Mouse (Mus musculus): ENCODE measurements at regions not wholly inside any gene's neighbourhood (a gene's known extent, or its start where the extent isn't known, plus 50 kb on each side); places are given as distances from the start of the nearest gene placed in this dataset.

DNA sequence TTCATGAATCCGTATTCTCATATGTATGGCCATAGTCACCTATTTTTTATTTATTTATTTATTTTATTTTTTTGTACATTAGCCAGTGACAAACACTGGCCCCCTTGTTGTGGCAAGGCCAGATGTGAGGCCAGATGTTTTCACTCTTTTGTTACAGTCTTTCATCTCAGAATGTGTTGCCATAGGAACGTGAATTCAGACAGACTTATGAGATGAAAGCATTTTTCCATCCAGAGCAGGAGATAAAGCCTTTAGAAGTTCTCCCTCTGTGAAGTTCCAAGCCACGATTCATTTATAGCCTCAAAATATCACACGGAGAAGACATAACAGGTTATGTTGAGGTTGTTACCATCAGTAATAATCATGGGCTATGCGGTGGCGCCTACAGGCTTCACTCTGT is 220.9 kb downstream of the Arpp21 start:
- POLR2A ChIA-PET, result no interaction called here
- CTCF ChIA-PET, result no interaction called here

DNA sequence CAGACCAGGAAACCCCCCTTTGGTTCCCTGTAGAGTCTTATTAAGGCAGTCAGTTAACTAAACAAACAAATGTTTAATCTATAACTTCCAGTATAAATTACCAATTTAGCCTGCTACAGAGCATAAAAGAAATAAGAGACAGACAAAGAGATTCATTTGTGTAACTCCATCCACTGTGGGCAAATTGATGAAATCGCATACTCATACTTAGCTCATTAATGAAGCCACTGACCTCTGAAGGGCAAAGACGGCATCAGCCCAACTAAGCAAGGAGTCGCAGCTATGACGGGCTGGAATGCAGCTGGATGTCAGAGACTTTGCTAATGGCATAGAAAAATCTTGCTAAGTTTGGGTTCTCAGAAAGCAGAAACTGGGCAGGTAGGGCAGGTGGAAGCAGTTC is 241.3 kb downstream of the Arpp21 start:
- ChIA-PET CTCF (interaction anchor here in 2 of 4 experiments (0.6 to 0.7 kb wide), 2 partner anchors 379 to 817 kb away, joined by 3 read pairs; no protein-coding TSS in a partner anchor), POLR2A (no interaction called here)

DNA sequence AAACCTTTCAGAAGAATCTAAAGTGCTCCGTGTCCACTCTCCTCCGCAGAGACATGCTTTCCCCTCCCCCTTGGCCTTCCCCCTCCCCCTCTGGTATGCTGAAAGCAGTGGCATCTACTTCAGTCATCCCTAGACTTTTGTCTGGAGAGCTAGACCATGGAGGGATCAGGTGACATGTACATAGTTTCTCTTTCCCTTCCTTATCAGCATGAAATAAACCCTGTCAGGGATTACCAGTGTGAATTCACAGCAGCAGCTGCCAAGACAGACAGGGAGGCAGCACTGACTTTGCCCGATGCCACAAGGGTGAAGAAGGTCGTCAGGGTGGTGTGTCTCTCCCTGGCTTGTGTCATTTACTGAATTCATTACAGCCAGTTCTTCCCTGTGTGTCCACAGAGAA is 241.9 kb downstream of the Arpp21 start:
- POLR2A ChIA-PET, result no interaction called here
- CTCF ChIA-PET, result interaction anchor here in 1 of 4 experiments (0.7 kb wide), 1 partner anchor 818 kb away, joined by 3 read pairs; no protein-coding TSS in a partner anchor

DNA sequence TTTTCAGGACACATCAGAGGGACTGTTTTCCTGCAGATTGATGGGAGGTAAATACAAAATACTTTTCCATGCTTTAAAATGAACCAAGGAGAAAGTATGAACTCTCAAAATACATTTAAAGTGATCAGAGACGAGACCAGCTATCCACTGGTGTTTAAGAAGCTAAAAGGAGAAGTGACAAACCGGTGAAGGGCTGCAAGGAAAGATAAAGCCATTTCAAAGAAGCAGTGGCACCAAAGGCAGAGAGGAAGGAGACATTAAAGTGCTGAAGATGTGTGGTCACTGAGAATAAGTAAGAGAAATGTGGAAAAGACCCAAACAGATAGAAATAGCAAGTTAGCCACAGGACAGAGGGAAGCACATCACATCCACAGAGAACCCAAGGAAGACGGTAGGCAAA is 245.7 kb downstream of the Arpp21 start:
- ChIA-PET CTCF (no interaction called here), POLR2A (no interaction called here)

DNA sequence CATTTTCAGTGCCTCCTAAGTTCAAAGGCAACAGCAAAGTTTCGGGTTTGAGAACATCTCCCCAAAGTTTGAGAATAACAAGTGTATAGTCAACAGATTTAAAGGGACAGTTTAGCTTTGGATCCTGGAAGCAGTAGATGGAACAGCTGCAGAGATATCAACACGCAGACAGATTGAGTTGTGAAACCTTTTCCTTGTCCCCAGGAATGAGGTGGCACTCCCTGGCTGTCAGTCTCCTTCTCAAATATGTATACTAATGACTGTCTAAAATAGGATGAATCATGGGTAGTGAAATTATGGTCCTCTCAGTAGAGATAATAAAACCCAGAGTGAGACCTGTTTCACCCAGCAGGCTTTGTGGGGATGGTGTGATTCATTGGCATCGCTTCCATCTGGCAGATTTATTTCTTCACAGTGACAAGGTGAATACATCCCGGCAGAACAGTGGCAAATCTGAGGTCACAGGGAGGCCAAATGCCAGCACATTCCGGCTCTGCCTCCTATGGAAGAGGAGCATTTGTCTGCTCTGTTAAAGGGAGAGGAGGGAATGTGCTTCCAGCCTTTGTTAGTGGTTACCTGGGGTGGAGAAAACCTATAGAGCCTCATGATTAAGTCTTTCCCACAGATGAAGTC is 272.2 kb downstream of the Arpp21 start:
- ChIA-PET POLR2A (no interaction called here), CTCF (no interaction called here)

DNA sequence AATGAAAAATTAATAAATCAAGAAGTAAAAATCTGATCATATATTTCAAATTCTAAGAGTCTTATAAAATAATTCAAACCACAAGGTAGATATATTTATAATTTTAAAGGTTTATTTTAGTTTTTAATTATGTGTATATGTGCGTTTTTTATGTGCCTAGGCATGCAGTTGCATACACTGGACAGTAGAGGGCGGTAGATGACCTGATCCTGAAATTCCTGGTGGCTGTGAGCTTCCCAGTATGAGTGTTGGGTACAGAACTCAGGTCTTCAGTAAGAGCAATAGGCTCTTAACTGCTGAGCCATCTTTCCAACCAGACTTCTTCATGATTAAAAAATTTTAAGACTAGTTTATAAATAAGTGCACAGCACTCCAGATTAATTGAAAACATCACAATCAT is 267.7 kb upstream of the Stac start:
- CTCF ChIA-PET, result interaction anchor here (0.5 to 1.4 kb wide), 12 partner anchors 13 to 1847 kb away, joined by 3 to 5 read pairs (median 3); no protein-coding TSS in a partner anchor
- POLR2A ChIA-PET, result no interaction called here

DNA sequence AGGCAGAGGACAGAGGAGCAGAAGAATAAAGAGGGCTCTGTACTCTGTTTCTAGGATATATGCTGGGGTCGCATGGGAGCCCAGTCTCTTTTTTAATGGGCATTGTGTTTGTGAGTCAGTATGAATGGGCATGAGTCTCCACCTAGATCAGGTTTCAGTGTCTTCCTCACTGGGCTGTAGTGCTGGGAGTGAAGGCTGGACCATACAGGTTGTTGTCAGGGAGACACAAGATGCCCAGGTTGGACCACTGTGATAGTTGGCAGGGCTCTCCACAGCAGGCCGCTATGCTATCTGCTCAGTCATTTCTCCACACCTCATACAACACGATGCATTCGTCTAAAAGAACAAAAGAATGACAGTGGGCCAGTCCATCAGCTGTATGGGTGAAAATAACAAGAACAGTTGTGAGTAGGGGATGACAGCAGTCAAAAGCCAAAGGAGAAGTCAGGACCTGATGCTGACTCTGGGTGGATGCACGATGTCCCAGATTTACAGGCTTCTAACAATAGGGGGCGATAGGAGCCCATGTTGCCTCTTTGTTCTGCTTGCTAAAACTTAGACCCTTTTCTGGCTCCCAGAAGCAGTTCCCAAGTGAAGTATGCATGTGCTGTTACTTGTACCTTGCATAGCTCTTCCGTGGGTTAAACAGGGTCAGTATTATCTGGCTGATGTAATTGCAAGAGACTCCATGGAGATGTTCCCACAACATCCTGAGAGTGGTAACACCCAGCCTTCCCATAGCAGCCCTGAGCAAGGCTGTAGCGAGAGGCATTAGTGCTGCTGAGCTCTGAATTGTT is 249.3 kb upstream of the Stac start:
- ChIA-PET CTCF (interaction anchor here in 1 of 4 experiments (0.6 to 1.2 kb wide), 2 partner anchors 18 to 360 kb away, joined by 3 read pairs; no protein-coding TSS in a partner anchor), POLR2A (no interaction called here)

DNA sequence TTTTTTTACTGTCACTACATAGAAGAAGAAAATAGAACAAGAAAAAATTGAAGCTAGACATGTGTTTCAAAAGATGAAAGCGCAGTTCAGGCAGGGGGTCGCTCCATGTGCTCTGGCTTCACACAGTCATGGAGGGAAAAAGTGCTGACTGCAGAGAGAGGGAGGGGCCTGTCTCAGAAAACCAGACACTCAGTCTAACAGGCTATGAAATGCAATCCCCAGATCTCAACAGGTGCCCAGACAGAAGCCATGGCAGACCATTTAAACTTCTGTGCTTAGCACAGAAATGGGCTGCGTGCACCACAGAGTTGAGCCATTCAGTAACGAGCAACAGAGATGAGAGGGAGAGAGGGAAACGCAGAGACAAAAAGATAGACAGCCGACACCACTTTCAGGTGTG is 242.3 kb upstream of the Stac start:
- CTCF ChIA-PET, result no interaction called here
- POLR2A ChIA-PET, result no interaction called here

DNA sequence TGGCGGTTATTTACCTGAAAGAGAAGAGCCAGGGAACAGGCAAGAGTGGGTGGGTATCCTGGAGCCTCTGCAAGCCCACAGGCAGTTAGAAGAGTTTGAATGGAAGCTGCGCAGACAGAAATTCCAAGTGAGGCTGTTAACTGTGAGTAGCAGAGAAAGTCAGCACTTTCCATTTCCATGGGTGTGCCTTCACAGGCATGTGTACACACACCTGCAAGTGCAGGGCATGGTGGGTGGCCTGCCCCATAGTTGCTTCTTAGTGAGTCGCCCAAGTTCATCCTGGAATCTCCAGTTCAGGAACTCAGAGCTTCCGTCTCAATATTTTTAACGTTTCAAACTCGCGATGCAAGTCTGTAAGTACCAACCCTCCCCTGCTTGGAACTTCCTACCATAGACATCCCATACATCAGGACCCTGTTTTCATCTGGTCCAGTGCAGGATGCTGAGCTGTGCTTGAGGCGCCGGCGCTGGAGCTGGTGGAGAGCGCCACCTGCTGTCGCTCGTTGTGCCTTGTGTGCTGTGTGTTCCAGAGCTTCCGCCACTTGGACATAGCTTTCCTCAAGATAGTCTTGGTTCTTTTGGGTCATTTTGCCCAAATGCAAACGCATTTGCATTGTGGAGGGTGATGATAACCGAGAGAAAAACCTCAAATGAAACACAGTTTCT is 228.3 kb upstream of the Stac start:
- ChIA-PET POLR2A (interaction anchor here in 1 of 4 experiments (0.8 kb wide), 1 partner anchor 395 kb away, joined by 7 read pairs; no protein-coding TSS in a partner anchor), CTCF (interaction anchor here (0.5 to 6.5 kb wide), 55 partner anchors 10 to 1699 kb away, joined by 3 to 146 read pairs (median 4); partner anchors contain the start of gene Arpp21 (in 1 of the 4))

DNA sequence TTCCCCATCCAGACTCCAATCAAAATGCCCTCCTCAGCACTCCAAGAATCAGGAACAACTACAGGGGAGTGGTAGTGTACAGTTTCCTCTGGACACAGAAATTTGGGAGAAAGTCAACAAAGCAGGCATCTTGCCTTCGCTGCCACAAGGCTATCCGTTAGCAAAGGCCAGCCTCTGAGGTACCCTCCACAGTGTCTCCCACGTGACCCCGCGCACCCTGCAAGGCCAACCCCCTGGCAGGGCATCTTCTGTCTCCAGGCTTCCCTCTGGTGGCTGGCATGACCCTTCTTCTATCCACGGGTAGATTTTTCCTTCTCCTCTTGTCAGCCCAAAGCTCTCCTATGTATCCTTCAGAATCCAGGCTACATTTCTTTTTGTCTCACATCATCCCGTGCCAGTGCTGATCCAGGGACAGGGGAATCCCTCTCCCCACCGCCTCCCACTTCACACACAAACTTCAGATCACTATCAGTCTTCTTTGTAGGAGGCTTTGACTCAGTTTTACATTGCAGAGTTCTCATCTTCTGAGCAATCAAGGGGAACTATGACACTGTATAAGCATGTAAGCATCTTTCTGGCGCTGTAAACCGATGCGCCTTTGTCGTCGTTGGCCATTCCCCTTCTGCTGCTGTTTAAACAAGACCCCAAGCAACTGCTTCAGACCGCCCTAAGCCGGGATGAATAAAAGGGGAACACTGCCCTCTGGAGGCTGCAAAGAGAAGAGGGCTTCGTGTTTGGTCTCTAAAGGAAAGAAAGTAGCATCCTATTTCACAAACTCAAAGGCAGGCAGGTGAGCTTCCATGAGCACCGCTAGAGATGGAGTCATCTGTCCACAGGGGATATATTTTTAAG is 226.8 kb upstream of the Stac start:
- POLR2A ChIA-PET, result no interaction called here
- CTCF ChIA-PET, result interaction anchor here in 3 of 4 experiments (0.6 to 6.5 kb wide), 4 partner anchors 21 to 422 kb away, joined by 3 to 146 read pairs (median 72); no protein-coding TSS in a partner anchor

DNA sequence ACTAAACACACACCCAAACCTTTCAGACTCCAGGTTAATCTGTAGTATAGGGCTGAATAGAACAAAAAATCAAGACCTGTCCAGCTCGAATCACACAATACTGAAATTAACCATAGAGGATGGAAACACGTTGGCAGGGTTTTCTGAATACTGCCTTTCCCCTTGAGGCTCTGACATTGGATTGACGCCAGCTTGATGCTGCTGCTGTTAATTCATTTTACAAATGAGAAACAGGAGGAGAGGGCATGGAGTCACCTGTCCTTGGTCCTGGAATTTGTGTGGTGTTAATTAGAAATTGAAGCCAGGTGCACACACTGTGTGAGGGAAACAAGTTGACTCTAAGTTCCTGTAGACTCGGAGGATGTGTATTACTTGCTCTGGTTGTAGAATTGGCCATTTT is 218.7 kb upstream of the Stac start:
- CTCF ChIA-PET, result interaction anchor here in 1 of 4 experiments (1.5 kb wide), 1 partner anchor 10 kb away, joined by 4 read pairs; no protein-coding TSS in a partner anchor

DNA sequence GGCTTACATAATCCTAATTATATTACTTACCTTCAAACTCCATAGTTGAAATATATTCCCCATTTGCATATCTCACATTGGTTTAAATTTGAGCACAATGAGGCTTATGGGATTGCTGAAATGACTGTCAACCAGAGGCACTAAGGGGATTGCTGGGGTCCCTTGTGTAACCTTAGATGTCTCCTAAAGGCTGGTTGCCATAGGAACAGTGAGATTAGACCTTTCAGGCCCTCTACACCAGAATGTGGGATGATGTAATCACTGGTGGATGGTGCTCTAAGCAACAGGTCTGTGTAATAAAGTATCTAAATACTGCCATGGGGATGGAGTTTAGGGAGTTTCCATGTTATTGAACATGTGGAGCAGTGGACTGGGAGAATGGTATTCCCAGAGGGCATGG is 210.0 kb upstream of the Stac start:
- POLR2A ChIA-PET, result no interaction called here

More for the DNA sequence above, 218.7 kb upstream of the Stac start:
- POLR2A ChIA-PET, result no interaction called here

DNA sequence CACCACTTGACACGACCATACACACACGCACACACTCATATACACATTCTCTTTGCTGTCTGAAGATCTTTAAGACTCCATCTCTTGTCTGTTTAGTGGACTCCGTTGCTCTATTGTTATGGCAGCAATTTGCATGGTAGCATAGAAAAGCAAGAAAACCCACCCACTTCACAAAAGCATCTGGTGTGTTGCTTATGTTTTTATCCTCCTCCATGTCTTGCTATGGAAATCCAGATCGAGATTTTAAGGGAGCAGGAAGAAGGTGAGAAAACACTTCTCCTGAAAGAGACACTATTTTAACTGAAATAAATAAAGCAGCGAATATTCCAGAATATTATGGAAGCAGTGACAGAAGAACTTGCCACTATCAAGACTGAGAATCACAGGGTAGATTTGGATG is 207.5 kb upstream of the Stac start:
- ChIA-PET POLR2A (no interaction called here), CTCF (no interaction called here)

More for the DNA sequence above, 210.0 kb upstream of the Stac start:
- CTCF ChIA-PET, result no interaction called here

DNA sequence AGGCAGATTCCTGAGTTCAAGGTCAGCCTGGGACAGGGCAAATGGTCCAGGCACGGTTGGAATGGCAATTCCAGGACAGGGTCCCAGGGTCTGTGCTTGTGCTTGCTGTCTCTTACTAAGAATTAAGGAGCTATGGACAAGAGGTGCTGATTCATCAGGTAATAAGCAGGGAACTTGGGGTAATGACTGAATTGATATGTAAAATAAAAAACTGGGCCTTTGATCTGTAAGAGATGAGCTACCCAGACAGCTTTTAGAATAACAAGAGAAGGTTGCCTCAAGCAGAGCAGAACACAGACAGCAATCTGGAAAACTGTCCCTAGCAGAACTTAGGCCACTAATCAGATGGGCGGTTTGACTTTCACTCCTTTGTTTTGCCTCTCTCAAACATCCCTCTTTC is 189.6 kb upstream of the Stac start:
- ChIA-PET CTCF (interaction anchor here in 2 of 4 experiments (0.6 to 0.7 kb wide), 2 partner anchors 39 to 145 kb away, joined by 3 to 4 read pairs; no protein-coding TSS in a partner anchor), POLR2A (interaction anchor here (0.6 to 1.4 kb wide), 9 partner anchors 13 to 393 kb away, joined by 3 to 5 read pairs (median 3); no protein-coding TSS in a partner anchor)

DNA sequence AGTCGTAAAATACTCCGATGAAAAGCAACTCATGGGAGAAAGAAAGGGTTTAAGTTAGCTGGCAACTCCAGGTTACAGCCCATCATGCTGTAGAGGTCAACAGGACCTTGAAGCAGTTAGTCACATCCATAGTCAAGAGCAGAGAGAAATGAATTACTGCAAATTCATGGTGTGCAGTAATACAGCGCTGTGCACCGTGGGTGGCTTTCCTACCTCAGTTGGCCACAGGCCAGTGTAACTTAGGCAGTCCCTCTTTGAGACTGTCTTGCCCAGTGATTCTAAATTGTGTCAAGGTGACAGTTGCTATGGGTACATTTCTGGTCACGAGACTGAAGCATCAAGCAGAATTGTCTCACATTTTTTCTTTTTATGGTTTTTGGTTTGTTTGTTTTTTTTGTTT is 186.7 kb upstream of the Stac start:
- POLR2A ChIA-PET, result no interaction called here
- CTCF ChIA-PET, result no interaction called here

DNA sequence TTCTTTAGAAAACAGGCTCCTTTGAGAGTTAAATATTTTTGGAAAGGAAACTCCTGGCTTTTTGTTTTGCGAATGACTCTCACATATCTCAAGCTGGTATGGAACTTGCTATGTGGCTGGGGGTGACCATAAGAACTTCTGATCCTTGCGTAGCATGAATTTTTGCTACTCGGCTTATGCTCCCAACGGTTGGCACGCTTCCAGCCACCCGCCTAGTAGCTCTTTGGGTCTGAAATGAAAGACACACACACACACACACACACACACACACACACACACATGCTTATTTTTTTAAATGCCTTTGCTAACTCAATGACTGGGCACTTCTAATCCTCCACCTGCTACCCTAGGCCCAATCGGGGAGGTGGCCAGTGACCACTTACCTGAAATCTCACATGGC is 180.3 kb upstream of the Stac start:
- ChIA-PET POLR2A (interaction anchor here in 1 of 4 experiments (0.8 kb wide), 1 partner anchor 52 kb away, joined by 3 read pairs; no protein-coding TSS in a partner anchor), CTCF (no interaction called here)

DNA sequence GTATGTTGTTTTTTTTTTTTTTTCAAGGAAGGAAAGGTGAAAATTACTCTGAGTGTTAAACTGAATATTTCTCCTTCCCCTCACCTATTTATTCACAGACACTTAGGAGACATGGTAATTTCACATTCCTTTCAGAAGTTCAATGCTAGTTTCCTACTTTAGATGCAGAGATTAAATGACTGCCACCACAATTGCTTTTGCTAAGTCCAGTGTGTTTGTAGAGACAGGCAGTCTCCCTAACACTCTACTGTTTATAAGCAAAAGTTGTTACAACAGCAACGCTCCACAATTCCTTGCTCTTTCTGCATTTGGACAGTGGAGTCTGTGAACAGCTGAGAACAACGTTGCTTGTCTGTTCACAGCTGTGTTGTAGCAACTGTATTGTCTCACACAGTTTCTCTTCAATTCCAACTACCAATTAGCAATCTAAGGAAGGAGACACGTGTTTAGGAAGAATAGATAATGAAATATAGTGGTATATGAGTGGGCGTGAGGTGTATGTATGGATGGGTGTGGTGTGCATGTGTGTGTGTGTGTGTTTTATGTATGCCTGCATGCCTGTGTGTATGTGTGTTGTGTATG is 179.7 kb upstream of the Stac start:
- POLR2A ChIA-PET, result interaction anchor here in 1 of 4 experiments (0.7 to 0.8 kb wide), 2 partner anchors 51 to 230 kb away, joined by 3 to 4 read pairs; no protein-coding TSS in a partner anchor
- CTCF ChIA-PET, result no interaction called here

DNA sequence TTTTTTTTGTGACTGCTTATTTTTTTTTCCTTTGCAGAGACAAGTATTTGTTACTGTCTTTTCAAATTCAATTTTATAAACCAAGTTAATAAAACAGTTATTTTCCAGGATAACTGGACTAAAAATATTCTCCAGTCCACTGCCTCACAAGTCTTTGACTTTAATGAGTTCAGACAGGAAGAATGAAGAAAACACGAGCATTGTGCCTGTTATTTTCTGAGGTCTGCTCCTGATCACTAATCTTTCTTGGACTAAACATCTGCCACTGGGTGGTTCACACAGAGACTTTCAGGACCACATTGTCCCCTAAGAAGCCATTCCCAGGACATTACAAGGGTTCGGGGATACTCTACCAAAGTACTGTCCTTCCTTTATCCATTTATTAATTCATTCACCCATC is 167.9 kb upstream of the Stac start:
- ChIA-PET CTCF (no interaction called here), POLR2A (no interaction called here)

DNA sequence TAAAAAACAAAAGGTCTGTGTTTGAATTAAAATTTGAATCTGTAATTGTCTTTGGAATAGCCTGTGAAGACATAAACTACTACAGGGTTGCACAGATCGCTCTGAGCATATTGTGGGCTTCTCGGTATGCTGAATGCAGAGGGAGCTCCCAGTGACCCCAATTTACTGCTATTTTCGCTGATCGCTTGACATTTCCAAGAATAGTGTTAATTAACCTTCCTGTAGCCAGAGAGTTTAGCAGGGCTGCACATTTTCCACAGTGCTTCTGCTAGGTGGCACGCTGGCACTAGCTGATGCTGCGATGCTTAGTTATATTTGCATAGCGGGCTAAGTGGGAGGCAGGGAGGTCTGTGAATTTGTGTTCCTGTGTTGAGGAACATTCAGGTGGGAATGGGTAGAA is 164.8 kb upstream of the Stac start:
- ChIA-PET POLR2A (no interaction called here), CTCF (interaction anchor here in 1 of 4 experiments (0.6 kb wide), 1 partner anchor 302 kb away, joined by 5 read pairs; no protein-coding TSS in a partner anchor)
